In genomic region chr19:36904211-36905007, GRCm38 (mm10) we compare ENCODE assay signal across 7 mouse cellular contexts. TPM values are rescaled to one million over a fixed set of nuclear protein-coding genes. Genes with fewer than 3 reads are reported as not detected.
DNase-seq lines count a peak whose midpoint lies in the region; ATAC-seq and TF ChIP-seq lines count a peak whose summit lies in the region.

No protein-coding gene starts in this region.

- H3K36me3 ChIP-seq in E14TG2a.4 (ENCODE audit: insufficient read depth, low read length): no peaks in the 10 kb centered on the region
- H3K36me3 ChIP-seq in heart, embryonic 15.5 days: no peaks in the 10 kb centered on the region
- no peaks in the 10 kb centered on the region for H3K36me3 ChIP-seq in macrophage (ENCODE audit: inconsistent target)
- no peaks in the 10 kb centered on the region for H3K36me3 ChIP-seq in small intestine, adult 2 months (ENCODE audit: control insufficient read depth, insufficient read depth, low read length)

- H3K4me3 ChIP-seq in E14TG2a.4 (replicated peaks; ENCODE audit: low read length) (peak overlapping the region; percentile 77), macrophage (ENCODE audit: inconsistent target) (peak overlapping the region; percentile 30)
- H3K4me3 ChIP-seq in cortical plate, adult 2 months (ENCODE audit: insufficient read depth, low read length): peak overlapping the region; percentile 62
- H3K4me3 ChIP-seq in heart, embryonic 15.5 days: peak overlapping the region; percentile 61
- H3K4me3 ChIP-seq in small intestine, adult 2 months (ENCODE audit: low read depth, low read length): peak overlapping the region; percentile 67

- H3K79me2 ChIP-seq in macrophage (ENCODE audit: inconsistent target): no peaks in the 10 kb centered on the region

- no peaks in the 10 kb centered on the region for H3K9me3 ChIP-seq in E14TG2a.4 (ENCODE audit: low read length)
- no peaks in the 10 kb centered on the region for H3K9me3 ChIP-seq in heart, embryonic 15.5 days (replicated peaks)

- peak overlapping the region; percentile 70 for H3K9ac ChIP-seq in heart, embryonic 15.5 days

- ATAC-seq in heart, embryonic 15.5 days (replicated peaks; ENCODE audit: insufficient number of reproducible peaks, insufficient read depth, low FRiP score, low read depth): peak; percentile 83

- peak; percentile 19 for DNase-seq in 3134 (ENCODE audit: extremely low read depth, insufficient read length, low spot score)
- peak; percentile 21 for DNase-seq in layer of hippocampus, adult 9-11 months

- TF ChIP-seq CTCF in E14TG2a.4 (conservative IDR thresholded peaks at IDR 0.05; ENCODE audit: low read length): no peak
- no peak for TF ChIP-seq CTCF in cortical plate, adult 2 months (IDR thresholded peaks at IDR 0.05; ENCODE audit: extremely low read depth, insufficient read depth, low read length)
- no peak for TF ChIP-seq CTCF in small intestine, adult 2 months (IDR thresholded peaks at IDR 0.05; ENCODE audit: extremely low read depth, insufficient read length, insufficient replicate concordance, low read depth, low read length)

- H3K4me1 ChIP-seq in E14TG2a.4 (replicated peaks; ENCODE audit: low read depth, low read length): peaks cover 29% of the 10 kb centered on the region
- H3K4me1 ChIP-seq in cortical plate, adult 2 months (ENCODE audit: control insufficient read depth, insufficient read depth, low read length): no peaks in the 10 kb centered on the region; the same call in 1 of the 2 replicates
- peaks cover 6% of the 10 kb centered on the region for H3K4me1 ChIP-seq in heart, embryonic 15.5 days (replicated peaks)
- peaks cover 4% of the 10 kb centered on the region; the same call in 1 of the 2 replicates for H3K4me1 ChIP-seq in small intestine, adult 2 months (ENCODE audit: control insufficient read depth, insufficient read depth, insufficient read length, low read length)

- peak; percentile 33; the same call in 1 of the 2 replicates for TF ChIP-seq POLR2A in cortical plate, adult 2 months (IDR thresholded peaks at IDR 0.05; ENCODE audit: extremely low read depth, insufficient read depth, low read length)
- TF ChIP-seq POLR2A in small intestine, adult 2 months (IDR thresholded peaks at IDR 0.05; ENCODE audit: low read depth, low read length): no peak

- peak overlapping the region; percentile 85 for H3K4me2 ChIP-seq in heart, embryonic 15.5 days

- no peaks in the 10 kb centered on the region for H3K27me3 ChIP-seq in E14TG2a.4 (ENCODE audit: insufficient read depth, low read length)
- no peaks in the 10 kb centered on the region for H3K27me3 ChIP-seq in heart, embryonic 15.5 days
- H3K27me3 ChIP-seq in small intestine, adult 2 months (ENCODE audit: control insufficient read depth, insufficient read depth, low read length): peaks cover 9% of the 10 kb centered on the region

- 2% methylated on average over 41 of the region's 41 CpGs for WGBS in heart, embryonic 15.5 days
- 8% methylated on average over 33 of the region's 41 CpGs for WGBS in macrophage (ENCODE audit: missing documents)
- WGBS in small intestine, adult 2 months: 4% methylated on average over 41 of the region's 41 CpGs

- no peak overlapping the region for H3K27ac ChIP-seq in cortical plate, adult 2 months (ENCODE audit: insufficient read depth, low read length)
- H3K27ac ChIP-seq in heart, embryonic 15.5 days: peak overlapping the region; percentile 77
- H3K27ac ChIP-seq in macrophage: no peak overlapping the region
- no peak overlapping the region for H3K27ac ChIP-seq in small intestine, adult 2 months (ENCODE audit: insufficient read depth, low read depth, low read length)

RNA-seq across cellular contexts. Expression of gene Fgfbp3, which starts 15.0 kb away (rescaled TPM):
- 9.2 and 10.6 TPM in 2 replicates for polyA plus RNA-seq in cortical plate, adult 2 months (2012; rRNA removed)
- 4.4 TPM in 2 replicates for polyA plus RNA-seq in heart, embryonic 15.5 days (2015; fragmentation: Nextera tagmentation; extraction: Ambion mirVana)
- 1 to 10 TPM in 17 of 26 experiments, under 1 TPM in 4, not detected in 5; 0.47 to 5.4 (median 1.4) TPM for total RNA-seq in macrophage (2018; cell fraction: chromatin; rRNA removed)
- total RNA-seq in macrophage (2018; cell fraction: cytosol; rRNA removed): 1 to 10 TPM; 2.0 to 5.0 (median 3.6) TPM
- 10 to 100 TPM in 5 of 26 experiments, 1 to 10 TPM in 21; 1.1 to 17.4 (median 5.2) TPM for total RNA-seq in macrophage (2018; cell fraction: nucleus; rRNA removed)
- 3.0 to 4.6 TPM (median 3.6 TPM) in 3 replicates for polyA plus RNA-seq in macrophage (2018)
- polyA plus RNA-seq in small intestine, adult 2 months (2012; rRNA removed): 2.1 and 4.9 TPM in 2 replicates

RNA-seq across cellular contexts. Expression of gene Btaf1, which starts 21.5 kb away (rescaled TPM):
- polyA plus RNA-seq in cortical plate, adult 2 months (2012; rRNA removed): 12.8 and 13.0 TPM in 2 replicates
- 5.6 and 7.2 TPM in 2 replicates for polyA plus RNA-seq in heart, embryonic 15.5 days (2015; fragmentation: Nextera tagmentation; extraction: Ambion mirVana)
- 100 to 1,000 TPM; 125 to 377 (median 257) TPM for total RNA-seq in macrophage (2018; cell fraction: chromatin; rRNA removed)
- 10 to 100 TPM; 28.4 to 48.4 (median 38.2) TPM for total RNA-seq in macrophage (2018; cell fraction: cytosol; rRNA removed)
- total RNA-seq in macrophage (2018; cell fraction: nucleus; rRNA removed): 100 to 1,000 TPM in 24 of 26 experiments, 10 to 100 TPM in 2; 96.8 to 236 (median 158) TPM
- polyA plus RNA-seq in macrophage (2018): 25.6 to 27.0 TPM (median 25.6 TPM) in 3 replicates
- polyA plus RNA-seq in small intestine, adult 2 months (2012; rRNA removed): 1.0 and 2.1 TPM in 2 replicates
